Mouse (Mus musculus) CH12.LX (cell line): ENCODE measurements around the gene Ssh2. TPM values are rescaled to one million over a fixed set of nuclear protein-coding genes. Genes with fewer than 3 reads are reported as not detected.

Source experiments
- DNase-seq: peaks from one replicate; pipeline ENCODE4 v3.0.0-alpha.2; 2013; ENCODE audit errors: extremely low read depth
- H3K27ac ChIP-seq: 2 replicates; pipeline ENCODE4 v1.5.1; 2012; ENCODE audit warnings: low read depth, mild to moderate bottlenecking, control low read depth, moderate library complexity; ENCODE audit not compliant: insufficient read depth
- H3K27me3 ChIP-seq: replicated peaks from 2 replicates; pipeline ENCODE3; 2012; ENCODE audit warnings: inconsistent platforms
- H3K36me3 ChIP-seq, 2 experiments: replicated peaks in 1 of 2; 2 replicates each; pipeline versions ENCODE3 to v1.6.1; 2012; ENCODE audit warnings: inconsistent platforms in 1 of 2, low read length in 1 of 2, mild to moderate bottlenecking in 1 of 2, mixed read lengths in 1 of 2, moderate library complexity in 1 of 2; ENCODE audit not compliant: control insufficient read depth in 1 of 2, insufficient read depth in 1 of 2
- H3K4me1 ChIP-seq, 2 experiments: 2 replicates each; pipeline ENCODE4 v1.6.1; 2012; ENCODE audit warnings: inconsistent platforms in 1 of 2, moderate library complexity in 1 of 2; ENCODE audit not compliant: insufficient read depth in 2 of 2, control insufficient read depth in 1 of 2
- H3K4me2 ChIP-seq: 2 replicates; pipeline ENCODE4 v1.6.1; 2012; ENCODE audit warnings: low read depth, mild to moderate bottlenecking, control low read depth; ENCODE audit not compliant: poor library complexity, insufficient read depth, severe bottlenecking
- H3K4me3 ChIP-seq, 3 experiments: fragments of 150-350 bp in 1 of 3; sonication (generic) in 1 of 3; replicated peaks in 1 of 3; 2 replicates each; pipeline versions ENCODE3 to v1.5.1; 2011 to 2012; ENCODE audit warnings: low read depth in 2 of 3, low read length in 2 of 3, mild to moderate bottlenecking in 2 of 3, moderate library complexity in 2 of 3, control low read depth in 1 of 3, improper control_type of control experiment in 1 of 3, inconsistent platforms in 1 of 3, mixed read lengths in 1 of 3; ENCODE audit not compliant: poor library complexity in 1 of 3
- H3K79me2 ChIP-seq: replicated peaks from 2 replicates; pipeline ENCODE4 v1.6.1; 2012; ENCODE audit warnings: mild to moderate bottlenecking, moderate library complexity; ENCODE audit not compliant: control insufficient read depth, poor library complexity, insufficient read depth, severe bottlenecking; ENCODE audit errors: extremely low read depth
- H3K9ac ChIP-seq: 2 replicates; pipeline ENCODE4 v1.6.1; 2012; ENCODE audit warnings: low read depth, mild to moderate bottlenecking, control low read depth, moderate library complexity; ENCODE audit not compliant: insufficient read depth
- H3K9me3 ChIP-seq: replicated peaks from 2 replicates; pipeline ENCODE3; 2012; ENCODE audit warnings: low read length, inconsistent platforms, mixed read lengths
- BHLHE40 ChIP-seq: IDR thresholded peaks from 2 replicates; pipeline ENCODE4 v1.6.1; 2011; ENCODE audit warnings: mild to moderate bottlenecking, low read depth, low read length, improper control_type of control experiment
- CHD1 ChIP-seq: IDR thresholded peaks from 2 replicates; pipeline ENCODE4 v1.6.1; 2012; ENCODE audit warnings: low read depth, low read length, improper control_type of control experiment, inconsistent platforms
- CTCF ChIP-seq, 2 experiments: IDR thresholded peaks in 1 of 2; conservative IDR thresholded peaks in 1 of 2; 2 replicates each; pipeline ENCODE4 v1.5.1; 2011 to 2012; ENCODE audit warnings: low read depth in 2 of 2, low read length in 2 of 2, improper control_type of control experiment in 1 of 2, inconsistent platforms in 1 of 2, mild to moderate bottlenecking in 1 of 2, moderate library complexity in 1 of 2
- ELF1 ChIP-seq: IDR thresholded peaks from 2 replicates; pipeline ENCODE4 v1.6.1; 2014; ENCODE audit warnings: low read depth, mild to moderate bottlenecking, inconsistent platforms, low read length, improper control_type of control experiment
- EP300 ChIP-seq: IDR thresholded peaks from 2 replicates; pipeline ENCODE4 v1.6.1; 2011; ENCODE audit warnings: low read length, improper control_type of control experiment
- HCFC1 ChIP-seq: IDR thresholded peaks from 2 replicates; pipeline ENCODE4 v1.6.1; 2012; ENCODE audit warnings: low read depth, mild to moderate bottlenecking, inconsistent platforms, low read length, improper control_type of control experiment
- JUN ChIP-seq: IDR thresholded peaks from 2 replicates; pipeline ENCODE4 v1.6.1; 2011; ENCODE audit warnings: low read depth, mild to moderate bottlenecking, low read length, improper control_type of control experiment, moderate library complexity; ENCODE audit not compliant: insufficient read depth
- JUND ChIP-seq: conservative IDR thresholded peaks from 2 replicates; pipeline ENCODE4 v1.6.1; 2011; ENCODE audit warnings: low read depth, low read length, improper control_type of control experiment
- MXI1 ChIP-seq: IDR thresholded peaks from 2 replicates; pipeline ENCODE4 v1.6.1; 2011; ENCODE audit warnings: mild to moderate bottlenecking, low read depth, low read length, improper control_type of control experiment
- NELFE ChIP-seq: IDR thresholded peaks from 2 replicates; pipeline ENCODE4 v1.6.1; 2011; ENCODE audit warnings: low read depth, low read length, improper control_type of control experiment
- PAX5 ChIP-seq: IDR thresholded peaks from 2 replicates; pipeline ENCODE4 v1.6.1; 2012; ENCODE audit warnings: low read length, inconsistent platforms, mixed read lengths
- POLR2A ChIP-seq: IDR thresholded peaks from 2 replicates; pipeline ENCODE4 v1.6.1; 2011; ENCODE audit warnings: low read depth, mild to moderate bottlenecking, improper control_type of control experiment, low read length
- POLR2AphosphoS2 ChIP-seq: IDR thresholded peaks from 2 replicates; pipeline ENCODE4 v1.6.1; 2011; ENCODE audit warnings: low read depth, low read length, improper control_type of control experiment
- SMC3 ChIP-seq: IDR thresholded peaks from 2 replicates; pipeline ENCODE4 v1.6.1; 2011; ENCODE audit warnings: low read depth, low read length, improper control_type of control experiment
- USF1 ChIP-seq: IDR thresholded peaks from 2 replicates; pipeline ENCODE4 v1.6.1; 2014; ENCODE audit warnings: low read depth, mild to moderate bottlenecking, inconsistent platforms, low read length, improper control_type of control experiment
- ZNF384 ChIP-seq: IDR thresholded peaks from 2 replicates; pipeline ENCODE4 v1.6.1; 2012; ENCODE audit warnings: low read depth, low read length, improper control_type of control experiment, inconsistent platforms
- dilution Hi-C: fragments of 300-500 bp; cut with MboI; formaldehyde crosslinking; loops from 2 replicates; pipeline ENCODE4 v1.14.3; 2020; ENCODE audit warnings: low sequenced_read_pairs; ENCODE audit not compliant: extremely low pct_unique_long_range_greater_than_20kb, extremely low pct_ligation_motif_present
- in situ Hi-C: fragments of 300-500 bp; cut with MboI; formaldehyde crosslinking; loops from 3 replicates; pipeline ENCODE4 v1.14.3; 2019; ENCODE audit warnings: low sequenced_read_pairs, low pct_ligation_motif_present, low pct_unique_long_range_greater_than_20kb, mixed read lengths
- polyA plus RNA-seq: library from polyadenylated mRNA; unstranded; fragments of >175 nt; gene quantifications from 2 replicates; pipeline ENCODE4 v1.2.1, GENCODE M21; 2012; ENCODE audit warnings: low read depth; ENCODE audit not compliant: insufficient read length
- total RNA-seq, 2 experiments: library from RNA; depleted of rRNA; stranded (reverse); fragments of 300-350 nt in 1 of 2; fragments of >200 nt in 1 of 2; gene quantifications; 2 replicates each; pipeline ENCODE4 v1.2.3; 2012 to 2014

The Ssh2 gene
- total and polyA plus RNA-seq, 3 experiments = 5.9 to 14.6 (median 6.3) TPM

DNA sequence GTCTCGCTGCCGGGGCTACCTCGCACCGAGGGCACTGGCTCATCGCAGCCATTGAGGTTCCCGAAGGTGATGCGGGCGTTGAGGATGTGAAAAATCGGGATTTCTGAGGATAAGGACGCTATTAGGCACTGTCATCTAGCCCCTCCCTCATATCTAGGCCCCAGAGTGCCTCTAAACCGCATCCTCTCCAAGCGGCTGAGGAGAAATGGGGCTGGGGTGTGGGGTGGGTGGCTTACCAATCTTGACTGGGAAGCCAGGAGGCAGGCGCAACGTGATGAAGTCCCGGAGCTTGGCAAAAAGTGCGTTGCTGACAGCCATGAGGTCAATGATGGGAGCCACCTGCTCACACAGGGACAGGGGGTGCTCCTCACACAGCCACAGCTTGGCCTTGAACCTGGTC, 256.7 kb downstream of the Ssh2 start:
- in situ Hi-C loops (loop anchor here (25.0 kb wide), 1 partner anchor 485 kb away; the partner anchor contains the start of gene Slc6a4), dilution Hi-C loops (no loop called here)
- Histone ChIP-seq H3K4me3 (no peak overlapping the region), H3K27me3 (peaks cover 20% of the 10 kb centered on the region), H3K9ac (no peak overlapping the region), H3K27ac (no peak overlapping the region), H3K36me3 (peaks cover 0 to 3% of the 10 kb centered on the region in 2 experiments), H3K4me1 (peaks cover 2% of the 10 kb centered on the region in 2 experiments; a peak in 3 of 4 replicates), H3K4me2 (no peak overlapping the region), H3K79me2 (no peaks in the 10 kb centered on the region), H3K9me3 (no peaks in the 10 kb centered on the region)
- DNase-seq = no peak
- TF ChIP-seq CHD1 = no peak
- no peak for TF ChIP-seq CTCF (conservative IDR thresholded peaks at IDR 0.05 in 1 of 2, IDR thresholded peaks at IDR 0.05 in 1 of 2; ENCODE audit: low read depth in 2 of 2, low read length in 2 of 2)
- no peak for TF ChIP-seq SMC3
- no peak for TF ChIP-seq ELF1
- no peak for TF ChIP-seq JUND
- TF ChIP-seq POLR2A = no peak
- TF ChIP-seq NELFE = no peak
- no peak for TF ChIP-seq JUN
- no peak for TF ChIP-seq EP300
- no peak for TF ChIP-seq USF1
- TF ChIP-seq PAX5 = no peak

DNA sequence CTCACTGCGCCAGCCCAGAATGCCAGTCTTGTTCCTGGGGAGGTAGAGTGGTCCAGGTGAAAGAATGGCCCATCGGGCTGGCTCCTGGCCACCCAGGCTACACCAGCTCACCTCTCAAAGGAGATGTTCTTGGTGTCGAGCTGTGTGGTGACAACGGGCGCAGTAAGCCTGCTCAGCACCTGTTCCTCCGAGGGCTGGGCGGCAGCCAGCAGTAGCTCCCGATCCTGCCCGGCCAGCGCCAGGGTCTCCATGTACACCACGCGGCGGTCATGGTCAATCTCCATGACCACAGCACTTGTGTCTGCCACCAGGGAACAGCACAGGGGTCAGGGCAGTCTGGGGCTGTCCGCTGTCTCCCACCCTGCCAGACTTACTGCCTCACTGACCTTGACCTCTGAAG, 260.1 kb downstream of the Ssh2 start:
- dilution Hi-C loops = no loop called here
- peaks cover 0 to 2% of the 10 kb centered on the region in 2 experiments; a peak in 1 of 4 replicates for H3K4me1 ChIP-seq
- no peaks in the 10 kb centered on the region for H3K79me2 ChIP-seq
- peaks cover 0 to 3% of the 10 kb centered on the region in 2 experiments for H3K36me3 ChIP-seq
- no peak overlapping the region for H3K4me2 ChIP-seq
- no peak overlapping the region for H3K9ac ChIP-seq
- peaks cover 19% of the 10 kb centered on the region for H3K27me3 ChIP-seq
- H3K4me3 ChIP-seq = no peak overlapping the region
- no peak for DNase-seq
- in situ Hi-C loops = no loop called here
- no peaks in the 10 kb centered on the region for H3K9me3 ChIP-seq
- TF ChIP-seq BHLHE40 = no peak
- H3K27ac ChIP-seq = no peak overlapping the region

DNA sequence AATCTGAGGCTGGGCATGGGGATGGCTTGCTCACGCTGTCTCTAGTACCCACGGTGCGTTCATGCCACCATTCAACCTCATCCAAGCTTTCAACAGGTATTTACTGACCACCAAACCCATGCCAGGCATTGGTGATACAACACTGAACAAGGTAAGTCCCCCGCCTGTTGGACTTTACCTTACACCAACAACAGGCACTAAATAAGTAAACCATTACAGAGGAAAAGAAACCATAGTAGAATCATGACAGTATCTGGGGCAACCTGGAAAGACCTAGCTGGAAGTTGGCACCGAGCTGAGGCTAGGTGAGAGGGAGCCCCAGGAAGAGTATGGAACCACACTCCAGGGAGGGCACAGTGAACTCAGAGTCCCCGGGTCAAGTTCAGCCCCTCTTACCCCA, 260.8 kb downstream of the Ssh2 start:
- peaks cover 20% of the 10 kb centered on the region for H3K27me3 ChIP-seq
- H3K9me3 ChIP-seq = no peaks in the 10 kb centered on the region
- TF ChIP-seq ZNF384 (no peak), JUND (no peak), POLR2AphosphoS2 (no peak), NELFE (no peak), MXI1 (no peak), HCFC1 (no peak)
- peaks cover 0 to under 1% of the 10 kb centered on the region in 2 experiments for H3K36me3 ChIP-seq
- H3K79me2 ChIP-seq = no peaks in the 10 kb centered on the region
- DNase-seq = no peak
- dilution Hi-C loops (no loop called here), in situ Hi-C loops (no loop called here)
- no peak overlapping the region for H3K9ac ChIP-seq
- H3K27ac ChIP-seq = no peak overlapping the region
- H3K4me1 ChIP-seq = peaks cover 0 to 2% of the 10 kb centered on the region in 2 experiments; a peak in 1 of 4 replicates
- H3K4me3 ChIP-seq = no peak overlapping the region
- H3K4me2 ChIP-seq = no peak overlapping the region
